Mouse (Mus musculus) testis, adult 2 months (tissue): ENCODE results near the gene Aasdhppt. TPM values are rescaled to one million over a fixed set of nuclear protein-coding genes. Genes with fewer than 3 reads are reported as not detected.
A peak's percentile ranks its signal among the peaks of the same experiment; 100 is the strongest.

Experiments used
- H3K27ac ChIP-seq: fragments of 200-500 bp; 2 replicates; pipeline ENCODE4 v1.5.1; 2012; ENCODE audit warnings: low read depth, low read length; ENCODE audit not compliant: control insufficient read depth, insufficient read depth
- H3K27me3 ChIP-seq: fragments of 200-500 bp; 2 replicates; pipeline ENCODE4 v1.6.1; 2012; ENCODE audit warnings: mild to moderate bottlenecking, low read length, moderate library complexity; ENCODE audit not compliant: control insufficient read depth, insufficient read depth
- H3K36me3 ChIP-seq: fragments of 200-500 bp; 2 replicates; pipeline ENCODE4 v1.6.1; 2012; ENCODE audit warnings: mild to moderate bottlenecking, low read length; ENCODE audit not compliant: control insufficient read depth, insufficient read depth
- H3K4me1 ChIP-seq: fragments of 200-500 bp; 2 replicates; pipeline ENCODE4 v1.6.1; 2012; ENCODE audit warnings: low read length; ENCODE audit not compliant: control insufficient read depth, insufficient read depth
- H3K4me3 ChIP-seq: fragments of 200-500 bp; 2 replicates; pipeline ENCODE4 v1.5.1; 2012; ENCODE audit warnings: low read depth, mild to moderate bottlenecking, low read length, moderate library complexity, mixed read lengths; ENCODE audit not compliant: control insufficient read depth
- CTCF ChIP-seq: fragments of 200-500 bp; IDR thresholded peaks from 2 replicates; pipeline ENCODE4 v1.5.1; 2012; ENCODE audit warnings: low read depth, mild to moderate bottlenecking, inconsistent platforms, low read length, moderate library complexity; ENCODE audit not compliant: control insufficient read depth, insufficient read depth, insufficient replicate concordance
- POLR2A ChIP-seq: fragments of 200-500 bp; IDR thresholded peaks from 2 replicates; pipeline ENCODE4 v1.6.1; 2012; ENCODE audit warnings: low read depth, mild to moderate bottlenecking, inconsistent platforms, low read length, moderate library complexity; ENCODE audit not compliant: control insufficient read depth
- polyA plus RNA-seq: library from polyadenylated mRNA; depleted of rRNA; stranded (reverse); fragments of >200 nt; gene quantifications from 2 replicates; pipeline ENCODE4 v1.2.3, GENCODE M21; 2012; rRNA removed

Gene Aasdhppt
- polyA plus RNA-seq = 4.0 and 5.1 TPM in 2 replicates

GRCm38 (mm10) chr9:4309351-4310085, at the start of gene Aasdhppt, which contains the start of gene Kbtbd3:
Aasdhppt (minus strand) TSS chr9:4309471.
Kbtbd3 (plus strand) TSS chr9:4309833.
- peaks cover 2% of the 10 kb centered on the region; the same call in 1 of the 2 replicates for H3K4me1 ChIP-seq
- H3K4me3 ChIP-seq = peak within 1 kb of the TSS; percentile 92
- no peaks in the 10 kb centered on the region for H3K27me3 ChIP-seq
- peak within 1 kb of the TSS; percentile 97 for H3K27ac ChIP-seq
- H3K36me3 ChIP-seq = no peaks in the 10 kb centered on the region
- TF ChIP-seq CTCF (no peak), POLR2A (peak; percentile 96)

- H3K36me3 ChIP-seq = no peaks in the 10 kb centered on the region
- no peaks in the 10 kb centered on the region for H3K27me3 ChIP-seq
Measured at GRCm38 (mm10) chr9:4353163-4353562, 43.9 kb upstream of the Aasdhppt start.

GRCm38 (mm10) chr9:4318939-4319721, 9.9 kb upstream of the Aasdhppt start:
- H3K27ac ChIP-seq = no peak overlapping the region
- no peak overlapping the region for H3K4me3 ChIP-seq
- no peaks in the 10 kb centered on the region for H3K27me3 ChIP-seq
- no peak for TF ChIP-seq POLR2A
- TF ChIP-seq CTCF = no peak
- no peaks in the 10 kb centered on the region for H3K4me1 ChIP-seq
- H3K36me3 ChIP-seq = no peaks in the 10 kb centered on the region

More at GRCm38 (mm10) chr9:4353163-4353562, 43.9 kb upstream of the Aasdhppt start:
- Histone ChIP-seq H3K4me1 (no peaks in the 10 kb centered on the region; the same call in 1 of the 2 replicates), H3K27ac (no peak overlapping the region), H3K4me3 (no peak overlapping the region)
- TF ChIP-seq CTCF (no peak), POLR2A (no peak)

GRCm38 (mm10) chr9:4315746-4316145, 6.5 kb upstream of the Aasdhppt start:
- Histone ChIP-seq H3K27ac (no peak overlapping the region), H3K4me3 (no peak overlapping the region), H3K4me1 (no peaks in the 10 kb centered on the region), H3K36me3 (no peaks in the 10 kb centered on the region), H3K27me3 (no peaks in the 10 kb centered on the region)
- TF ChIP-seq CTCF (no peak), POLR2A (no peak)

GRCm38 (mm10) chr9:4313946-4314345, 4.7 kb upstream of the Aasdhppt start:
- H3K4me3 ChIP-seq = no peak overlapping the region
- TF ChIP-seq POLR2A (no peak), CTCF (no peak)
- H3K27me3 ChIP-seq = no peaks in the 10 kb centered on the region
- peaks cover 2% of the 10 kb centered on the region; the same call in 1 of the 2 replicates for H3K4me1 ChIP-seq
- H3K27ac ChIP-seq = no peak overlapping the region
- H3K36me3 ChIP-seq = no peaks in the 10 kb centered on the region

- TF ChIP-seq CTCF = no peak
- no peak for TF ChIP-seq POLR2A
- Histone ChIP-seq H3K4me1 (peaks cover 2% of the 10 kb centered on the region; the same call in 1 of the 2 replicates), H3K36me3 (no peaks in the 10 kb centered on the region), H3K27me3 (no peaks in the 10 kb centered on the region), H3K4me3 (peak overlapping the region; percentile 17; the same call in 1 of the 2 replicates), H3K27ac (no peak overlapping the region)
Measured at GRCm38 (mm10) chr9:4311162-4311561, 1.9 kb upstream of the Aasdhppt start.

GRCm38 (mm10) chr9:4310706-4311105, 1.4 kb upstream of the Aasdhppt start:
- no peak for TF ChIP-seq POLR2A
- no peak for TF ChIP-seq CTCF
- Histone ChIP-seq H3K4me3 (no peak overlapping the region), H3K36me3 (no peaks in the 10 kb centered on the region), H3K27ac (no peak overlapping the region), H3K4me1 (peaks cover 2% of the 10 kb centered on the region; the same call in 1 of the 2 replicates), H3K27me3 (no peaks in the 10 kb centered on the region)
